Mouse (Mus musculus): ENCODE results near the gene Gm20431. TPM values are rescaled to one million over a fixed set of nuclear protein-coding genes. Genes with fewer than 3 reads are reported as not detected.

The Gm20431 gene
- polyA plus RNA-seq, 1 experiment from 2014 or later: 12.3 TPM

DNA sequence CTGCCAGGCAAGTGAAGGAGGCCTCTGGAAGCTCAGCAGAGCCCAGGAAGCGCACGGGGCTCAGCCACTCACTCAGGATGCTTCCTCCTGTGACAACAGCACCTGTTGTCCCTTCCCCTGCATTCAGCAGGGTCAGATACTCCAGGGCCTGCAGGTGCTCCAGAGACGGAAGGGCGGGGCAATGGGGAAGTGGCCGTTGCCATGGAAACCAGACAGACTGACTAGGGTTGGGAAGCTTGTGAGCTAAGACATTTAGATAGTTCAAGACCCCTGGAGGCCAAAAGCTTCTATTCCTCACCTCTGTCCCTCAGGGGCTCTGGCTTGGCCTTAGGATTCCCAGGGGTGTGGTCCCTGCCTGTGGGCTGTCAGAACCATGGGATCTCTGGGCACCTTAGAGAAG is 82.8 kb downstream of the Gm20431 start:
- TF ChIP-seq CTCF (IDR thresholded peaks at IDR 0.05; ENCODE audit: low read depth): no peak; the same call in 1 of the 2 replicates
- DNase-seq (peak; percentile 76), ATAC-seq (ENCODE audit: insufficient read depth) (no peak)
- peaks cover 15% of the 10 kb centered on the region for H3K4me1 ChIP-seq (ENCODE audit: insufficient read depth)
- no peak overlapping the region for H3K4me3 ChIP-seq (ENCODE audit: low read depth, low read length)
- H3K9ac ChIP-seq: no peak overlapping the region
- no peaks in the 10 kb centered on the region for H3K36me3 ChIP-seq (ENCODE audit: insufficient read depth)
- no peaks in the 10 kb centered on the region for H3K9me3 ChIP-seq (ENCODE audit: low read depth, low read length)
- WGBS: 30% methylated on average over 5 of the region's 5 CpGs
- no peaks in the 10 kb centered on the region for H3K27me3 ChIP-seq (ENCODE audit: insufficient read depth, low read length)
- H3K4me2 ChIP-seq: no peak overlapping the region
- peak overlapping the region; percentile 58 for H3K27ac ChIP-seq (ENCODE audit: low read depth)

DNA sequence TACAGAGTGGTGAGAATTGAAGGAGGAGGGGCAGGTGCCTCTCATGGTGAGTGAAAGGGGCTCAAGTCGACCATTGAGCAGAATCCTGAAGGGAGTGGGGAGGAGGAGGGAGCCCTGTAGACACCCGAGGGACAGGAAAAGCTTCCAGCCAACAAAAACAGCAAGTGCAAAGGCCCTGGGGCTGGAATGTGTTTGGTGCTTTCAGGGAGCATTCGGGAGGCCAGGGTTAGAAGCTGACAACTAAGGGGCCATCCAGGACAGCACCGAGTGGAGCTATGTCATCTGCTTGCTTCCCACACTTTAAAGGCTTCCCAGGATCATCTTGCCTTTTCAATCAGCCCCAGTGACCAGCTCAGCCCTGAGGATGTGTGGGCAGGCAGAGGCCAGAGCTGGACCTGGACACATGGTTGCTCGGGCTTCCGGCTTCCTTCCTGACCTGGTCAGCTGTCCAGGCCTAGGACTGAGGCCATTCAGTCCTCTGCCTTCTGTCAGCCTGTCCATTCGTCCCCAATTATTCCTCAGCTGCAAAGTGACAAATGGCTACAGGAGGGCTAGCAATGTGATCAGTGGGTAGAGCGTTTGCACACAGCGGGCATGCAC is 84.0 kb downstream of the Gm20431 start:
- DNase-seq: no peak
- no peak for ATAC-seq (ENCODE audit: insufficient read depth)
- Histone ChIP-seq H3K4me2 (no peak overlapping the region), H3K4me3 (ENCODE audit: low read depth, low read length) (no peak overlapping the region), H3K36me3 (ENCODE audit: insufficient read depth) (no peaks in the 10 kb centered on the region), H3K4me1 (ENCODE audit: insufficient read depth) (peaks cover 4% of the 10 kb centered on the region; the same call in 1 of the 2 replicates), H3K27me3 (ENCODE audit: insufficient read depth, low read length) (no peaks in the 10 kb centered on the region), H3K27ac (ENCODE audit: low read depth) (no peak overlapping the region), H3K9me3 (ENCODE audit: low read depth, low read length) (no peaks in the 10 kb centered on the region), H3K9ac (no peak overlapping the region)
- TF ChIP-seq CTCF (IDR thresholded peaks at IDR 0.05; ENCODE audit: low read depth): no peak
- 59% methylated on average over 9 of the region's 9 CpGs for WGBS

DNA sequence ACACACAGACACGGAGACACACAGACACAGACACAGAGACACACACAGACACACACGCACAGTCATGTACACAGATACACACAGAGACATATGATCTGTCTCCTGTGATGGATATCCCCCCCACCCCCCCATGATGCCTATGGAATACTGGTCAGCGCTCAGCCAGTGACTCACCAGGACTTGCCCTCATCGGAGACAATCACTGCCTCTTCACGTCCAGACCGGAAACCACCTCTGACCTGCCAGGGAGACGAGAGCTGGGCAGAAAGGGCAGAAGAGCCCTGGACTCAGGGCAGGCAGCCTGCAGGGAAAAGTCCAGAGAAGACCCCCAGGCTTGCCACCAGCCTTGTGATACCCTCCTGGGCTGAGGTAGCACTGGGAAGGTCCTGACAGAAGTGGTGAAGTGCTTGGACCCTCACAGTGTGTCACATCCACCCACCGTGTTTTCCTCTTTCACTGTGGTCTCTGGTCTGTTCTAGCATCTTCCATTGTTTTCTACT is 85.1 kb downstream of the Gm20431 start:
- Histone ChIP-seq H3K4me2 (no peak overlapping the region), H3K4me1 (ENCODE audit: insufficient read depth) (no peaks in the 10 kb centered on the region), H3K9ac (no peak overlapping the region), H3K9me3 (ENCODE audit: low read depth, low read length) (no peaks in the 10 kb centered on the region), H3K36me3 (ENCODE audit: insufficient read depth) (no peaks in the 10 kb centered on the region), H3K4me3 (ENCODE audit: low read depth, low read length) (no peak overlapping the region), H3K27me3 (ENCODE audit: insufficient read depth, low read length) (no peaks in the 10 kb centered on the region), H3K27ac (ENCODE audit: low read depth) (no peak overlapping the region)
- TF ChIP-seq CTCF (IDR thresholded peaks at IDR 0.05; ENCODE audit: low read depth): no peak
- DNase-seq: no peak
- WGBS: 69% methylated on average over 8 of the region's 8 CpGs
- no peak for ATAC-seq (ENCODE audit: insufficient read depth)

DNA sequence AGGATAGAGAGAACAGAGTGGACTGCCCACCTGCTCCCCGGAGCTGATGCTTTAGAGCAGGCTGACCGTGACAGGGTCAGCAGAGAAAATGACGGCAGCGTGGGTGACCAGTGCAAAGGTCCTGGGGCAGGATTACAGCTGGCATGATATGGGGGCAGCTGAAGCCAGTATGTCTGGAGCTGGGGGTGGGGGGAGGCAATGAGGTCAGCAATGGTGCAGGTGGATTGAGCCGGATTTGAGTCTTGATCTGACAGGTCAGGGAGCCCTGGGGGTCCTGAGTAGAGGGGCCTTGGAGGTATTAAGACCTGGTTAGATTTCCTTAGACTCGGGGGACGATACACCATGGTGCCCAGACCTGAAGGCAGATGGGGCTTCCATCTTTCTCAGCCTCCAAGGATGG is 85.7 kb downstream of the Gm20431 start:
- H3K4me1 ChIP-seq (ENCODE audit: insufficient read depth): peaks cover under 1% of the 10 kb centered on the region; the same call in 1 of the 2 replicates
- TF ChIP-seq CTCF (IDR thresholded peaks at IDR 0.05; ENCODE audit: low read depth): no peak
- H3K9me3 ChIP-seq (ENCODE audit: low read depth, low read length): no peaks in the 10 kb centered on the region
- H3K4me2 ChIP-seq: no peak overlapping the region
- H3K27ac ChIP-seq (ENCODE audit: low read depth): no peak overlapping the region
- H3K36me3 ChIP-seq (ENCODE audit: insufficient read depth): no peaks in the 10 kb centered on the region
- no peaks in the 10 kb centered on the region for H3K27me3 ChIP-seq (ENCODE audit: insufficient read depth, low read length)
- H3K9ac ChIP-seq: no peak overlapping the region
- H3K4me3 ChIP-seq (ENCODE audit: low read depth, low read length): no peak overlapping the region
- no peak for ATAC-seq (ENCODE audit: insufficient read depth)
- WGBS: 86% methylated on average over 7 of the region's 7 CpGs
- no peak for DNase-seq

DNA sequence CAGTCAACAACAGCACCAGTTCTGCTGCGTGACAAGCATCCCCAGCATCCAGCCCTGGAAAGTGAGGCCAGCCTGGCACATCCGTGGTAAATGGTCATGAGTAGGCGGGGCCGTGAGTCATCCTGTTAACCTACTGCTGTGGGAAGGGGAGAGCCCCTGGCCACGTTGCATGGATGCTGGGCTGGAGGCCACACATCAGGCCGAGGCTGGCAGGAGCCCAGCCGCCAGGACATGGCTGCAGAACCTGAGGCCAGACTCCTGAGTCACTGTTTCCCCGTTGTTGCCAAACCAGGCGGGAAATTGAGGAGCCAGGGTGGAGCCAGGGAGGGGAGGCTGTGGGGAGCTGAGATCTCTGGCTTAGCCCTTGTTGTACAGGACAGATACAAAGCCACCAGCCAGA is 86.5 kb downstream of the Gm20431 start:
- no peak for DNase-seq
- H3K4me1 ChIP-seq (ENCODE audit: insufficient read depth): peaks cover 7% of the 10 kb centered on the region; the same call in 1 of the 2 replicates
- no peak overlapping the region for H3K4me2 ChIP-seq
- no peak overlapping the region; the same call in 1 of the 2 replicates for H3K27ac ChIP-seq (ENCODE audit: low read depth)
- no peaks in the 10 kb centered on the region for H3K9me3 ChIP-seq (ENCODE audit: low read depth, low read length)
- H3K36me3 ChIP-seq (ENCODE audit: insufficient read depth): no peaks in the 10 kb centered on the region
- TF ChIP-seq CTCF (IDR thresholded peaks at IDR 0.05; ENCODE audit: low read depth): no peak
- ATAC-seq (ENCODE audit: insufficient read depth): no peak
- H3K27me3 ChIP-seq (ENCODE audit: insufficient read depth, low read length): no peaks in the 10 kb centered on the region
- WGBS: 64% methylated on average over 9 of the region's 9 CpGs
- no peak overlapping the region for H3K9ac ChIP-seq
- no peak overlapping the region for H3K4me3 ChIP-seq (ENCODE audit: low read depth, low read length)

DNA sequence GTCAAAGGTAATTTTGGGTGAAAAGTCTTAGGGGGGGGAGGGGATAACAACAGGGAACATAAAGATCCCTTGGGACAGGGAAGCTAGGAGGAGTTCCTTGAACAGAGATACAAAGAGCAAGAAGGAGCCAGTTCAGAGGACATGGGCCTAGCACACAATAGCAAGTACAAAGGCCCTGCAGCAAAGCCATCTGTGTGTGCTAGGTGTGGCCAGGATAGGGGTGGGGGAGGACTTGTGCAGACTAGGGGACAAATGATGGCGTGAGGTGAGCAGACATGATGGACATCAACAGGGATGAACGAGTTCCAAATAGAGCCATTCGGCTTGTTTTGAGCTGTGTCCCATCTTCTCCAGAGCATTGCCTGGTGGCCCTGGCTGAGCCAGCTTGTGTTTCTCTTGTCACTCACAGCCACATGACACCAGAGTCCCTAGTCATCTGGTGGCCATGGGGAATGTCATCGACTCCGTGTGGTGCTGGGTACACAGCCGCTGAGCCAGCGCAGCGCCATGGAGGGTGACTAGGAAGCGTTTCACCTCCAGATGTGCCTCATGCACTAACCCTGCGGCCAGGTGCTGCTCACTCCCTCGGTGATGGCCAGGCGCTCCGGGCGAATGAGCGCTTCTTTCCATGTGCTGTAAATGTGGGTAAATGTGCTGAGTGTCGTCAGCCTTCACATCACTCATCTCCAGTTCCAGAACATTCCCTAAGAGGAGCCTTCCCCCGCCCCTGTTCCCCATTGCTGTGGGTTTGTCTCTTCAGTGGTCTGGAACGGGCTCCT is 89.7 kb downstream of the Gm20431 start:
- Histone ChIP-seq H3K27me3 (ENCODE audit: insufficient read depth, low read length) (no peaks in the 10 kb centered on the region), H3K9me3 (ENCODE audit: low read depth, low read length) (no peaks in the 10 kb centered on the region), H3K4me3 (ENCODE audit: low read depth, low read length) (no peak overlapping the region), H3K4me2 (no peak overlapping the region), H3K9ac (no peak overlapping the region; the same call in 1 of the 2 replicates), H3K4me1 (ENCODE audit: insufficient read depth) (peaks cover 7% of the 10 kb centered on the region; the same call in 1 of the 2 replicates), H3K36me3 (ENCODE audit: insufficient read depth) (no peaks in the 10 kb centered on the region), H3K27ac (ENCODE audit: low read depth) (peak overlapping the region; percentile 12; the same call in 1 of the 2 replicates)
- 66% methylated on average over 18 of the region's 18 CpGs for WGBS
- ATAC-seq (ENCODE audit: insufficient read depth) (no peak), DNase-seq (no peak)
- no peak for TF ChIP-seq CTCF (IDR thresholded peaks at IDR 0.05; ENCODE audit: low read depth)

DNA sequence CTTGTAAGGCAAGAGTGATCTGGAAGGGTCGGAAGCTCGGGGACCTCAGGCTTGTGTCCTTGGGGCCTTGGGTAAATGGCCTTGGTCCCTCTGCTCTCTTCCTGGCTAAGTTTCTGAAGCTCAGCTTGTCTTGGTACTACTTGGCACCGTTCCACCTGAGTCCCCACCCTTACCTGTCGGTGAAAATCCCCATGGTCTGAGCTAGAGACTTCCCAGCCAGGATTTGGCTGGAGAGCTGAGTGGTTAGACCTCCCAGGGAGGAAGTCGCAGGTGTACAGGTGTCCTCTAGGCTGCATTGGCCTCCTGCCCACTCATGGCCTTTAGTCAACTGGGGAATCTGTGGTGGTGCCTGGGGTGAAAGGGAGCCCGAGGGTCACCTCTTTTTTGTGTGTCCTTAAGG is 90.5 kb downstream of the Gm20431 start:
- 80% methylated on average over 6 of the region's 6 CpGs for WGBS
- H3K27ac ChIP-seq (ENCODE audit: low read depth): peak overlapping the region; percentile 94

More for the DNA sequence above, 90.5 kb downstream of the Gm20431 start:
- no peak overlapping the region for H3K9ac ChIP-seq
- H3K4me2 ChIP-seq: no peak overlapping the region
- no peaks in the 10 kb centered on the region for H3K36me3 ChIP-seq (ENCODE audit: insufficient read depth)
- no peak for TF ChIP-seq CTCF (IDR thresholded peaks at IDR 0.05; ENCODE audit: low read depth)
- no peak overlapping the region for H3K4me3 ChIP-seq (ENCODE audit: low read depth, low read length)
- no peaks in the 10 kb centered on the region for H3K27me3 ChIP-seq (ENCODE audit: insufficient read depth, low read length)
- peaks cover 7% of the 10 kb centered on the region; the same call in 1 of the 2 replicates for H3K4me1 ChIP-seq (ENCODE audit: insufficient read depth)
- no peak for ATAC-seq (ENCODE audit: insufficient read depth)
- no peaks in the 10 kb centered on the region for H3K9me3 ChIP-seq (ENCODE audit: low read depth, low read length)
- DNase-seq: no peak

Measured in lung, embryonic 14.5 days (tissue).